Mouse (Mus musculus) neural tube, embryonic 14.5 days (tissue): Measurements from ENCODE around the gene Mal. TPM values are rescaled to one million over a fixed set of nuclear protein-coding genes. Genes with fewer than 3 reads are reported as not detected.

Experiments
- ATAC-seq: fragments of 200-750 bp; cut with Nextera tagmentation; 2 replicates; pipeline ENCODE4 v1.8.0; 2017; ENCODE audit warnings: low read depth, mild to moderate bottlenecking, moderate TSS enrichment, moderate library complexity
- H3K27ac ChIP-seq: fragments of 300-500 bp; sonication (generic); 2 replicates; pipeline ENCODE4 v1.5.1; 2014; ENCODE audit warnings: low read depth, mild to moderate bottlenecking, control low read depth, low read length, moderate library complexity, mixed read lengths
- H3K27me3 ChIP-seq: fragments of 300-500 bp; sonication (generic); 2 replicates; pipeline ENCODE4 v1.6.1; 2014; ENCODE audit warnings: low read length; ENCODE audit not compliant: control insufficient read depth, insufficient read depth
- H3K36me3 ChIP-seq: fragments of 300-500 bp; sonication (generic); 2 replicates; pipeline ENCODE4 v1.6.1; 2014; ENCODE audit warnings: low read length, mixed read lengths; ENCODE audit not compliant: control insufficient read depth, insufficient read depth
- H3K4me1 ChIP-seq: fragments of 300-500 bp; sonication (generic); 2 replicates; pipeline ENCODE4 v1.6.1; 2014; ENCODE audit warnings: low read length; ENCODE audit not compliant: control insufficient read depth, insufficient read depth
- H3K4me2 ChIP-seq: fragments of 300-500 bp; sonication (generic); 2 replicates; pipeline ENCODE4 v1.6.1; 2014; ENCODE audit warnings: mild to moderate bottlenecking, low read depth, low read length, control low read depth
- H3K4me3 ChIP-seq: fragments of 300-500 bp; sonication (generic); 2 replicates; pipeline ENCODE4 v1.5.1; 2014; ENCODE audit warnings: low read depth, low read length, control low read depth, mixed read lengths
- H3K9ac ChIP-seq: fragments of 300-500 bp; sonication (generic); replicated peaks from 2 replicates; pipeline ENCODE4 v1.6.1; 2014; ENCODE audit warnings: low read depth, mild to moderate bottlenecking, control low read depth, low read length, mixed read lengths
- H3K9me3 ChIP-seq: fragments of 300-500 bp; sonication (generic); 2 replicates; pipeline ENCODE4 v1.6.1; 2016; ENCODE audit warnings: low read length; ENCODE audit not compliant: control insufficient read depth
- WGBS: fragments of 180-500 bp; shearing (Covaris S2); extraction: QIAGEN DNeasy Blood & Tissue Kit; methylation state at CpG from one replicate; pipeline ENCODE4 v1.1.7; 2014; 5-methylcytosine and 5-hydroxymethylcytosine counted together
- polyA plus RNA-seq: library from polyadenylated mRNA; unstranded; fragments of >200 nt; fragmentation: Nextera tagmentation; extraction: Ambion mirVana; gene quantifications from 2 replicates; pipeline ENCODE4 v1.2.1, GENCODE M21; 2014

Gene Mal
- polyA plus RNA-seq, 1 experiment from 2014 or later, result 0.90 TPM

GRCm38 (mm10) chr2:127652805-127653204, 3.7 kb downstream of the Mal start:
- Histone ChIP-seq H3K9me3 (no peaks in the 10 kb centered on the region), H3K4me2 (no peak overlapping the region), H3K27ac (no peak overlapping the region), H3K36me3 (no peaks in the 10 kb centered on the region), H3K9ac (no peak overlapping the region), H3K4me1 (peaks cover 8% of the 10 kb centered on the region; the same call in 1 of the 2 replicates), H3K4me3 (no peak overlapping the region), H3K27me3 (peaks cover 19% of the 10 kb centered on the region)
- 85% methylated on average over 2 of the region's 2 CpGs for WGBS
- no peak for ATAC-seq

DNA sequence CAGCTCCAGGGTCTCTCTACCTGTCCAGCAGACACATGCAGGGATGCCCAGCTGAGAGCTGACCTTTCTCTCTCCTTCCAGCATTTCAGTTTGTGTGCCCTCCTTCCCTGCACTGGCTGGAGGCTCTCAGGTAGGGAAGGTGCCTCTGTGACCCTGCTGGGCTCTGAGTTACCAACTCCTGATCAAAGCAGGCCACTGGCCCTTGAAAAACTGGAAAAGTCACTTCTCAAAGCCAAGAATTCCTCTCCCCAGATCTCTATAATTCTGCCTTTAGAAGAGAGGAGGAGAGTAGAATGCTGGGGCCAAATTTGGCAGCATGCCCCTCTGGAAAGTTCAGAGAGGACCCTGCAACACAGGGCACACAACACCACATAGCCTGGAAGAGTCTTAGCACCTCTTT, 4.2 kb downstream of the Mal start:
- no peaks in the 10 kb centered on the region for H3K9me3 ChIP-seq
- peaks cover 16% of the 10 kb centered on the region for H3K27me3 ChIP-seq
- peaks cover 8% of the 10 kb centered on the region; the same call in 1 of the 2 replicates for H3K4me1 ChIP-seq
- H3K4me3 ChIP-seq, result no peak overlapping the region
- H3K4me2 ChIP-seq, result no peak overlapping the region
- no peak overlapping the region for H3K9ac ChIP-seq
- ATAC-seq, result no peak
- no peaks in the 10 kb centered on the region for H3K36me3 ChIP-seq
- H3K27ac ChIP-seq, result no peak overlapping the region

- Histone ChIP-seq H3K27me3 (peaks cover 11% of the 10 kb centered on the region; the same call in 1 of the 2 replicates), H3K9ac (no peak overlapping the region), H3K4me3 (no peak overlapping the region), H3K4me1 (peaks cover 8% of the 10 kb centered on the region; the same call in 1 of the 2 replicates), H3K27ac (no peak overlapping the region), H3K9me3 (no peaks in the 10 kb centered on the region), H3K4me2 (no peak overlapping the region), H3K36me3 (no peaks in the 10 kb centered on the region)
- no peak for ATAC-seq
- 81% methylated on average over 5 of the region's 5 CpGs for WGBS
Measured at GRCm38 (mm10) chr2:127651601-127652000, 4.9 kb downstream of the Mal start.

- Histone ChIP-seq H3K4me2 (no peak overlapping the region), H3K36me3 (no peaks in the 10 kb centered on the region), H3K4me1 (no peaks in the 10 kb centered on the region), H3K27ac (no peak overlapping the region), H3K9me3 (no peaks in the 10 kb centered on the region), H3K27me3 (0 out of 2 replicates have a peak, but pooled peaks cover 2% of the 10 kb centered on the region), H3K9ac (no peak overlapping the region), H3K4me3 (no peak overlapping the region)
- ATAC-seq, result no peak
- 82% methylated on average over 5 of the region's 5 CpGs for WGBS
Measured at GRCm38 (mm10) chr2:127649921-127650320, 6.6 kb downstream of the Mal start.

GRCm38 (mm10) chr2:127648145-127648544, 8.3 kb downstream of the Mal start:
- Histone ChIP-seq H3K27ac (no peak overlapping the region), H3K9me3 (no peaks in the 10 kb centered on the region), H3K4me1 (no peaks in the 10 kb centered on the region), H3K36me3 (no peaks in the 10 kb centered on the region), H3K4me2 (no peak overlapping the region), H3K27me3 (no peaks in the 10 kb centered on the region), H3K9ac (no peak overlapping the region), H3K4me3 (no peak overlapping the region)
- WGBS, result 94% methylated on average over 6 of the region's 6 CpGs
- no peak for ATAC-seq

- H3K4me1 ChIP-seq, result no peaks in the 10 kb centered on the region
- no peak overlapping the region for H3K27ac ChIP-seq
- H3K9me3 ChIP-seq, result no peaks in the 10 kb centered on the region
- H3K9ac ChIP-seq, result no peak overlapping the region
- no peak for ATAC-seq
- H3K4me2 ChIP-seq, result no peak overlapping the region
- no peaks in the 10 kb centered on the region for H3K36me3 ChIP-seq
- H3K4me3 ChIP-seq, result no peak overlapping the region
- no peaks in the 10 kb centered on the region for H3K27me3 ChIP-seq
- 80% methylated on average over 5 of the region's 5 CpGs for WGBS
Measured at GRCm38 (mm10) chr2:127646875-127647274, 9.6 kb downstream of the Mal start.

- 71% methylated on average over 19 of the region's 19 CpGs for WGBS
- no peaks in the 10 kb centered on the region for H3K4me1 ChIP-seq
- H3K9ac ChIP-seq, result no peak overlapping the region
- no peak overlapping the region for H3K4me3 ChIP-seq
- ATAC-seq, result no peak
- no peaks in the 10 kb centered on the region for H3K27me3 ChIP-seq
- no peaks in the 10 kb centered on the region for H3K36me3 ChIP-seq
- H3K4me2 ChIP-seq, result no peak overlapping the region
- no peaks in the 10 kb centered on the region for H3K9me3 ChIP-seq
- no peak overlapping the region for H3K27ac ChIP-seq
Measured at GRCm38 (mm10) chr2:127643728-127644704, 12.5 kb downstream of the Mal start.

GRCm38 (mm10) chr2:127638973-127639372, 17.5 kb downstream of the Mal start:
- no peak for ATAC-seq
- WGBS, result 83% methylated on average over 9 of the region's 9 CpGs
- Histone ChIP-seq H3K4me2 (no peak overlapping the region), H3K27me3 (no peaks in the 10 kb centered on the region), H3K9me3 (no peaks in the 10 kb centered on the region), H3K4me1 (no peaks in the 10 kb centered on the region), H3K9ac (no peak overlapping the region), H3K27ac (no peak overlapping the region), H3K36me3 (no peaks in the 10 kb centered on the region), H3K4me3 (no peak overlapping the region)

GRCm38 (mm10) chr2:127635581-127635980, 20.9 kb downstream of the Mal start:
- H3K4me3 ChIP-seq, result no peak overlapping the region

More at GRCm38 (mm10) chr2:127635581-127635980, 20.9 kb downstream of the Mal start:
- no peak for ATAC-seq
- Histone ChIP-seq H3K27ac (no peak overlapping the region), H3K27me3 (no peaks in the 10 kb centered on the region), H3K9me3 (no peaks in the 10 kb centered on the region), H3K4me2 (no peak overlapping the region), H3K36me3 (no peaks in the 10 kb centered on the region), H3K4me1 (no peaks in the 10 kb centered on the region), H3K9ac (no peak overlapping the region)
- WGBS, result 80% methylated on average over 6 of the region's 6 CpGs
